Mouse (Mus musculus): ENCODE data around the gene Sucla2. TPM values are rescaled to one million over a fixed set of nuclear protein-coding genes. Genes with fewer than 3 reads are reported as not detected.

Sucla2 gene
- total and polyA plus RNA-seq, 3 experiments: 51.9 to 98.4 (median 60.3) TPM

DNA sequence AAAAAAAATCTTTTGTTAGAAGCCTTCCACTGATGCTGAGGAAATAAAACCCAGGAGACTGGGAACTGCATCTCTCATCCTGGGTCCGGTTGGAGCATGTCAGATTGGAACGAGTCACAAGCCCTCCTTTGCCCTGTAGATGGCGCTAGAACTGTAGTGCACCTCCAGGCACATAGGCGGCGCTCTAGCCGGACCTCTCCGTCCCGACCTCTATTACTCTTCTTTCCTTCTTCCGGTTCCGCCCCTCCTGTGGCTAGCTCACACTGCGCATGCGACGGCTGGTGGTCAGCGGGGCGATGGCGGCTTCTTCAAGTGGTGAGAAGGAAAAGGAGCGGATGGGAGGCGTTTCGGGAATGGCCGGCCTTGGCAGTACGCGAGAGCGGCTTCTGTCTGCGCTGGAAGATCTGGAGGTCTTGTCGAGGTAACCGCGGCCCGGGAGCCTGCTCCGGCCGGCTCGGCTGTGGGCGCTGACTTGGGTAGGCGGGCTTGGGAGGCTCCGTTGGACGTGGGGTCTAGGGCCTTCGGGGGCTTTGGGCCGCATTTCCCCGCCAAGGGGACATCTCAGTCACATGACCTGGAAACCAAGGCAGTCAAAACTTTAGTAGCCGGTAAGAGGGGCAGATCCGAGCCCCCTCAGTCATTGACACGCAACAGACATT is 15.2 kb upstream of the Sucla2 start, which contains the start of gene Med4:
Gene Med4, plus strand, starts transcription at position 261 of the 659 bp plus-strand sequence.
- Histone ChIP-seq H3K79me2 (replicated peaks; ENCODE audit: control insufficient read depth, extremely low read depth, insufficient read depth, poor library complexity, severe bottlenecking) (peaks cover 30% of the 10 kb centered on the region), H3K9ac (ENCODE audit: insufficient read depth, low read depth) (peak within 1 kb of the TSS; percentile 80), H3K4me3 (replicated peaks in 1 of 3; ENCODE audit: low read depth in 2 of 3, low read length in 2 of 3, poor library complexity in 1 of 3) (peak within 1 kb of the TSS; percentile 82 to 86 (median 84)), H3K27ac (ENCODE audit: insufficient read depth, low read depth) (no peak within 1 kb of the TSS), H3K4me1 (ENCODE audit: control insufficient read depth in 1 of 2, insufficient read depth in 2 of 2) (peaks cover 11 to 30% of the 10 kb centered on the region in 2 experiments), H3K4me2 (ENCODE audit: insufficient read depth, low read depth, poor library complexity, severe bottlenecking) (peak within 1 kb of the TSS; percentile 99), H3K36me3 (replicated peaks in 1 of 2; ENCODE audit: control insufficient read depth in 1 of 2, insufficient read depth in 1 of 2, low read length in 1 of 2) (peaks cover 14 to 34% of the 10 kb centered on the region in 2 experiments), H3K9me3 (replicated peaks; ENCODE audit: low read length) (peaks cover 2% of the 10 kb centered on the region), H3K27me3 (replicated peaks) (peaks cover 4% of the 10 kb centered on the region)
- TF ChIP-seq MAX (IDR thresholded peaks at IDR 0.05; ENCODE audit: low read length) (peak; percentile 82), ZKSCAN1 (IDR thresholded peaks at IDR 0.05; ENCODE audit: borderline replicate concordance, low read depth, low read length) (no peak), HCFC1 (IDR thresholded peaks at IDR 0.05; ENCODE audit: low read depth, low read length) (peak; percentile 93), RAD21 (IDR thresholded peaks at IDR 0.05; ENCODE audit: low read depth, low read length) (no peak; the same call in 1 of the 2 replicates), USF2 (conservative IDR thresholded peaks at IDR 0.05; ENCODE audit: low read depth, low read length) (no peak), NELFE (IDR thresholded peaks at IDR 0.05; ENCODE audit: low read depth, low read length) (peak; percentile 98), MAZ (IDR thresholded peaks at IDR 0.05; ENCODE audit: low read depth, low read length) (no peak), MAFK (IDR thresholded peaks at IDR 0.05; ENCODE audit: insufficient replicate concordance, low read length) (no peak), POLR2AphosphoS2 (IDR thresholded peaks at IDR 0.05; ENCODE audit: low read depth, low read length) (peak; percentile 64; the same call in 1 of the 2 replicates), ZC3H11A (IDR thresholded peaks at IDR 0.05; ENCODE audit: low read depth, low read length) (no peak), KAT2A (IDR thresholded peaks at IDR 0.05; ENCODE audit: insufficient replicate concordance, low read length) (peak; percentile 90; the same call in 1 of the 2 replicates), UBTF (IDR thresholded peaks at IDR 0.05; ENCODE audit: low read depth, low read length) (no peak), ZNF384 (IDR thresholded peaks at IDR 0.05; ENCODE audit: low read depth, low read length) (peak; percentile 55; the same call in 1 of the 2 replicates), CHD2 (IDR thresholded peaks at IDR 0.05; ENCODE audit: low read length) (no peak), E2F4 (IDR thresholded peaks at IDR 0.05; ENCODE audit: insufficient replicate concordance, low read depth, low read length) (0 out of 2 replicates have a peak, but pooled peaks have one; percentile 21), POLR2A (IDR thresholded peaks at IDR 0.05; ENCODE audit: low read depth, low read length) (peak; percentile 95), MEF2A (IDR thresholded peaks at IDR 0.05; ENCODE audit: borderline replicate concordance, low read depth, low read length) (peak; percentile 84; the same call in 1 of the 2 replicates), TCF12 (IDR thresholded peaks at IDR 0.05; ENCODE audit: low read depth, low read length) (peak; percentile 97), ETS1 (conservative IDR thresholded peaks at IDR 0.05; ENCODE audit: low read depth, low read length) (no peak; the same call in 1 of the 2 replicates), GABPA (IDR thresholded peaks at IDR 0.05; ENCODE audit: insufficient replicate concordance, low read depth, low read length) (peak; percentile 98), IRF4 (IDR thresholded peaks at IDR 0.05; ENCODE audit: low read depth, low read length) (peak; percentile 69), PAX5 (IDR thresholded peaks at IDR 0.05; ENCODE audit: low read length) (no peak), JUND (conservative IDR thresholded peaks at IDR 0.05; ENCODE audit: low read depth, low read length) (peak; percentile 75; the same call in 1 of the 2 replicates), JUN (IDR thresholded peaks at IDR 0.05; ENCODE audit: insufficient read depth, low read depth, low read length) (no peak), CTCF (conservative IDR thresholded peaks at IDR 0.05 in 1 of 2, IDR thresholded peaks at IDR 0.05 in 1 of 2; ENCODE audit: low read depth in 2 of 2, low read length in 2 of 2) (peak; percentile 100), MYC (IDR thresholded peaks at IDR 0.05; ENCODE audit: low read depth, low read length) (peak; percentile 57; the same call in 1 of the 2 replicates), NRF1 (IDR thresholded peaks at IDR 0.05; ENCODE audit: low read depth, low read length) (peak; percentile 96), SMC3 (IDR thresholded peaks at IDR 0.05; ENCODE audit: low read depth, low read length) (peak; percentile 72), RCOR1 (conservative IDR thresholded peaks at IDR 0.05; ENCODE audit: low read depth, low read length) (no peak), ELF1 (IDR thresholded peaks at IDR 0.05; ENCODE audit: low read depth, low read length) (peak; percentile 96), SIN3A (IDR thresholded peaks at IDR 0.05; ENCODE audit: low read length) (peak; percentile 79), ZMIZ1 (IDR thresholded peaks at IDR 0.05; ENCODE audit: low read depth, low read length) (0 out of 2 replicates have a peak, but pooled peaks have one; percentile 29), TBP (conservative IDR thresholded peaks at IDR 0.05; ENCODE audit: low read depth, low read length) (peak; percentile 76), BHLHE40 (IDR thresholded peaks at IDR 0.05; ENCODE audit: low read depth, low read length) (peak; percentile 43), USF1 (IDR thresholded peaks at IDR 0.05; ENCODE audit: low read depth, low read length) (no peak; the same call in 1 of the 2 replicates), CHD1 (IDR thresholded peaks at IDR 0.05; ENCODE audit: low read depth, low read length) (no peak), EP300 (IDR thresholded peaks at IDR 0.05; ENCODE audit: low read length) (no peak), MXI1 (IDR thresholded peaks at IDR 0.05; ENCODE audit: low read depth, low read length) (peak; percentile 84)
- in situ Hi-C loops (cut with MboI; ENCODE audit: low pct_ligation_motif_present, low pct_unique_long_range_greater_than_20kb, low sequenced_read_pairs) (no loop called here), dilution Hi-C loops (cut with MboI; ENCODE audit: extremely low pct_ligation_motif_present, extremely low pct_unique_long_range_greater_than_20kb, low sequenced_read_pairs) (no loop called here)
- peak; percentile 95 for DNase-seq (ENCODE audit: extremely low read depth)
